Mouse (Mus musculus): ENCODE data around the gene Tlnrd1. TPM values are rescaled to one million over a fixed set of nuclear protein-coding genes. Genes with fewer than 3 reads are reported as not detected.

Gene Tlnrd1
- polyA plus RNA-seq, 1 experiment, result 31.5 TPM

DNA sequence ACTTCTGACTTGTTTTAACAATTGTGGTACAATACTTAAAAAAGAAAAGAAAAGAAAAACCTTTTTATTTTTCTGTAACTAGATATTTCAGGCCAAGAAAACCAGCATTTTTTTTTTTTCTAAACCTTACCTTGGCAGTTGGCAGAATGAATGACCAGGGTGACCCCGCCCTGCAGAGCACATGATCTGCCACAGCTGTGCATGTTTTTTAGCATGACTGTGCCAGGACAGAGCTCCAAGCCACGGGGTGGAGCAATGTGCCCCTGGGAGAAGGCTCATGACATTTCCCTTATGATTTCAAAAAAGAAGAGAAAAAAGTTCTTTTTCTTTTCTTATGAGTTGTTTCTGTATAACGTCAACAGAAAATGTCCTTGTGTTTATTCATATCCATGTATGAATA is 5.3 kb upstream of the Tlnrd1 start:
- TF ChIP-seq MAX (IDR thresholded peaks at IDR 0.05) (no peak), CTCF (IDR thresholded peaks at IDR 0.05; ENCODE audit: control insufficient read depth, insufficient read depth, insufficient read length) (no peak), FOSL1 (IDR thresholded peaks at IDR 0.05; ENCODE audit: insufficient read depth, low read length, poor library complexity, severe bottlenecking) (no peak), MYOD1 (IDR thresholded peaks at IDR 0.05; ENCODE audit: control insufficient read depth, insufficient read length, low read depth) (no peak), USF1 (IDR thresholded peaks at IDR 0.05; ENCODE audit: low read depth) (peak; percentile 77)
- peaks cover 19% of the 10 kb centered on the region for H3K79me3 ChIP-seq (ENCODE audit: low read depth)
- H3K27me3 ChIP-seq (ENCODE audit: control insufficient read depth, insufficient read depth, insufficient read length), result no peaks in the 10 kb centered on the region
- H3K36me3 ChIP-seq (ENCODE audit: control insufficient read depth, insufficient read depth), result peaks cover 1% of the 10 kb centered on the region
- no peak overlapping the region for H3ac ChIP-seq (ENCODE audit: control insufficient read depth, insufficient read length, low read depth)
- H3K4me3 ChIP-seq (ENCODE audit: insufficient read depth, poor library complexity, severe bottlenecking), result no peak overlapping the region
- H3K79me2 ChIP-seq (ENCODE audit: control insufficient read depth, insufficient read depth), result peaks cover 23% of the 10 kb centered on the region

DNA sequence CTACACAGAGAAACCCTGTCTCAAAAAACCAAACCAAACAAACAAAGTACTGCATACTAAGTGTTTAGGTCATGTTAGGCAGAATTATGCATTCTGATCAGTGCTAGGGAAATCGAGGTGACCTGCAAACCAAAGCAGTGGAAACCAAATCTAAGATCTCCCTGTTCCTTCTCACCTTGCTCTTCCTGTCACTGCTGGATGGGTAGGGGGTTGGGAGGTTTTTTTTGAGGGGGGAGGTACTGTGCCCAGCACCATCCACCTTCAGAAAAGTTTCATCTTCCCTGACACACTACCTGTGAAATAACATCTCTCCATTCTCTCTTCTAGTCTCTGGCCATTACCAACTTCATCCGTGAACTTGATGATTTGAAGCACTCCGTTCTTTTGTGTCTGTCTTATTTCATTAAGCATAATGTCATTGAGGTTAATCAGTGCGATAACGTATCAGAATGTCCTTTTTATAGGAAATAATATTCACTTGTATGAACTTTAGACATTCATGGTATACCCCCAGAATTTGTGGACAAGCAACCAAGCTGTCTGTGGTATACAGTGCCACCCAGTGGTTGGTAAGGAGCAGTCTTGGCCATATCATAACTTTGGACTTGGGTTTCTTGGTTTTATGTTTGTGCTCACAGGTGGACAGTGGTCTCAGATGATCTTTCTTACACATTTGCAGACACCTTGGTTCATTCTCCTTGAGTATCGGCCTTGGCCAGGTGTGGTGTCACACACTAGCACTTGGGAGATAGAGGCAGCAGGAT is 2.4 kb upstream of the Tlnrd1 start:
- Histone ChIP-seq H3K79me2 (ENCODE audit: control insufficient read depth, insufficient read depth) (peaks cover 20% of the 10 kb centered on the region), H3K27me3 (ENCODE audit: control insufficient read depth, insufficient read depth, insufficient read length) (no peaks in the 10 kb centered on the region), H3K79me3 (ENCODE audit: low read depth) (peaks cover 15% of the 10 kb centered on the region), H3K4me3 (ENCODE audit: insufficient read depth, poor library complexity, severe bottlenecking) (no peak overlapping the region), H3ac (ENCODE audit: control insufficient read depth, insufficient read length, low read depth) (no peak overlapping the region), H3K36me3 (ENCODE audit: control insufficient read depth, insufficient read depth) (peaks cover 10% of the 10 kb centered on the region)
- no peak for TF ChIP-seq USF1 (IDR thresholded peaks at IDR 0.05; ENCODE audit: low read depth)

DNA sequence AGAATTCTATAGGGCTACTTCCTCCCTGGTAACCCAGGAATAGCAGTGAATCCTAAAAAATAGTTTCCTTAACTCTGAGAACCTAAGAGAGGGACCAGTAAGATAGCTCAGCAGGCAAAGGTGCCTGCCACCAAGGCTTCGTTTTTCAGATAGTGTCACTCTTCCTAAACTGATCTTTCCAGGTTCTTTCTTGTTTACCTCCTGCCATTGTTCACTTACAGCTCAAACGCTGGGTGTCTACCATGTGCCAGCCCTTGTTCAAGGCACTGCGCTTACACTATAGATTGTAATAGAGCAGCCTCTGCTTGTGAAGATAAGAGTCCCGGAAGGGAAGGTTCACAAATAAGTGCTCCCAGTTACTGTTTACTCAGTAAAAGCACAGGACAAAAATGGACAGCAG is 1.7 kb upstream of the Tlnrd1 start:
- Histone ChIP-seq H3K4me3 (ENCODE audit: insufficient read depth, poor library complexity, severe bottlenecking) (no peak overlapping the region), H3K79me3 (ENCODE audit: low read depth) (peaks cover 22% of the 10 kb centered on the region), H3K36me3 (ENCODE audit: control insufficient read depth, insufficient read depth) (peaks cover 16% of the 10 kb centered on the region), H3ac (ENCODE audit: control insufficient read depth, insufficient read length, low read depth) (no peak overlapping the region), H3K27me3 (ENCODE audit: control insufficient read depth, insufficient read depth, insufficient read length) (no peaks in the 10 kb centered on the region), H3K79me2 (ENCODE audit: control insufficient read depth, insufficient read depth) (peaks cover 27% of the 10 kb centered on the region)
- TF ChIP-seq USF1 (IDR thresholded peaks at IDR 0.05; ENCODE audit: low read depth) (no peak), MYOD1 (IDR thresholded peaks at IDR 0.05; ENCODE audit: control insufficient read depth, insufficient read length, low read depth) (no peak), MAX (IDR thresholded peaks at IDR 0.05) (no peak), CEBPB (IDR thresholded peaks at IDR 0.05; ENCODE audit: low read depth) (no peak), FOSL1 (IDR thresholded peaks at IDR 0.05; ENCODE audit: insufficient read depth, low read length, poor library complexity, severe bottlenecking) (no peak), CTCF (IDR thresholded peaks at IDR 0.05; ENCODE audit: control insufficient read depth, insufficient read depth, insufficient read length) (no peak), MYOG (IDR thresholded peaks at IDR 0.05; ENCODE audit: control insufficient read depth, extremely low read depth, insufficient read length) (no peak)

DNA sequence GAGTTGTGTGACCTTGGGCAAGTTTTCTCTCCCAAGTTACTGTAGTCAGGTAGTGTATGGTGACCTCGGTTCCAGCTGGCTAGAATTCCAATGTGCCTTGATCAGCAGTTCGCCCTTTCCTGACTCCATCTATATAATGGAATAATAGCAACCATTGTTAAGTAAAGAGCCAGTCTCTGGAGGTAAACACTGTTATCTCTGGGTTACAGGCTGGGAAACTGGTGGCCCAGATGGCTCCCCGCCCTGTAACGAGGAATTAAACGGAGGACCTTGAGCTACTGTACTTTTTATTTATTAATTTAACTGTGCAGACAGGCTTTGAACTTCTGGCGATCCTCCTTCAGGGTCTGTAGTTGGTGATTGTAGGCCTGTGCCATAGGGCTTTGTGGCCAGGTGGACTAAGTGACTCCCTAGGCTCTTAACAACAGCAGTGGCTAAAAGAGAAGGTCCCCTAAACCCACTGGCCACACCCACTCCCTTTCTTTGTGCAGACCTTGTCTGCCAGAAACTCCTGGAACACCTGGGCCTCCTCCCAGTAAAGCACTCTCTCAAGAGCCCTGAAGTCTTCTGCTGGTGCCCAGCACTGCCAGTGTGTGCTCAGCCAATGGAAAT is 922 bp upstream of the Tlnrd1 start:
- Histone ChIP-seq H3ac (ENCODE audit: control insufficient read depth, insufficient read length, low read depth) (no peak overlapping the region), H3K36me3 (ENCODE audit: control insufficient read depth, insufficient read depth) (peaks cover 19% of the 10 kb centered on the region), H3K4me3 (ENCODE audit: insufficient read depth, poor library complexity, severe bottlenecking) (no peak overlapping the region), H3K79me3 (ENCODE audit: low read depth) (peaks cover 30% of the 10 kb centered on the region), H3K79me2 (ENCODE audit: control insufficient read depth, insufficient read depth) (peaks cover 35% of the 10 kb centered on the region), H3K27me3 (ENCODE audit: control insufficient read depth, insufficient read depth, insufficient read length) (no peaks in the 10 kb centered on the region)
- TF ChIP-seq MAX (IDR thresholded peaks at IDR 0.05) (no peak), FOSL1 (IDR thresholded peaks at IDR 0.05; ENCODE audit: insufficient read depth, low read length, poor library complexity, severe bottlenecking) (no peak), CTCF (IDR thresholded peaks at IDR 0.05; ENCODE audit: control insufficient read depth, insufficient read depth, insufficient read length) (no peak), USF1 (IDR thresholded peaks at IDR 0.05; ENCODE audit: low read depth) (no peak), MYOG (IDR thresholded peaks at IDR 0.05; ENCODE audit: control insufficient read depth, extremely low read depth, insufficient read length) (no peak), MYOD1 (IDR thresholded peaks at IDR 0.05; ENCODE audit: control insufficient read depth, insufficient read length, low read depth) (no peak)

DNA sequence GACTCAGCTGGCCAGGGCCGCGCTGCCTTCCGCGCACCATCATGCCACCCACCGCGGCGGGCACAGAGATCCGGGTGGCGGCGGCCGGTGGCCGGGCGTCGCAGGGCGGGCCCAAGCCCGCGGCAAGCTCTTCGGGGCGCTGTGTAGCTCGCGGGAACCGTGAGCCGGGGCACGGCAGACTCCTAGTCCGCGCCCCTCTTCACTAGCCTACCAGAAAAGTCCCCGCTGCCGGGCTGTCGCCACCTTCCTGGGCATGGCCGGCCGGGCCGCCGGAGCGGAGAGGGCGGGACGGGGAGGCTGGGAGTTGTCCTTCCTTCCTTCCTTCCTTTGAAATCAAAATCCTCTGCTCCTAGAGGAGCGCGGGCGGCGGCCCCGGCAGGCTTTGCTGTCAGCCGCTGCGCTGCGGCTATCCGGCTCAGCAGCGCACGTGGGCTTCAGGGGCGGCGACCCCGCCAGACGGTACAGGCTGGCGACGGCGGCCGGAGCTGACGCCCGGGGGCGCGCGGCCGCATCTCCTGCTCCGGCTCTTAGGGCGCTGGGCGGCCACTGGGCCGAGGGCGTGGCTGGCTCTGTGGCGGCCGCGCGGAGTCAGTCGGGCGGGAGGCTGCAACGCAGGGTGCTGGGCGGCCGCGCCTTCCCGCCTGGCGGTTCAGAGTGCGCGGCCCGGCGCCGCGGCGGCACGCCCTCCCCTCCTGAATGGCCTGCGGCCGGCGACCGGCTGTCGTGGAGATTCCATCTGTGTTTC is 657 bp downstream of the Tlnrd1 start:
- H3ac ChIP-seq (ENCODE audit: control insufficient read depth, insufficient read length, low read depth), result peak overlapping the region; percentile 90

More for the DNA sequence above, 657 bp downstream of the Tlnrd1 start:
- TF ChIP-seq USF1 (IDR thresholded peaks at IDR 0.05; ENCODE audit: low read depth) (no peak), FOSL1 (IDR thresholded peaks at IDR 0.05; ENCODE audit: insufficient read depth, low read length, poor library complexity, severe bottlenecking) (no peak), MAX (IDR thresholded peaks at IDR 0.05) (no peak), MYOG (IDR thresholded peaks at IDR 0.05; ENCODE audit: control insufficient read depth, extremely low read depth, insufficient read length) (no peak), CEBPB (IDR thresholded peaks at IDR 0.05; ENCODE audit: low read depth) (no peak), CTCF (IDR thresholded peaks at IDR 0.05; ENCODE audit: control insufficient read depth, insufficient read depth, insufficient read length) (no peak), MYOD1 (IDR thresholded peaks at IDR 0.05; ENCODE audit: control insufficient read depth, insufficient read length, low read depth) (no peak)
- H3K79me3 ChIP-seq (ENCODE audit: low read depth), result peaks cover 36% of the 10 kb centered on the region
- H3K4me3 ChIP-seq (ENCODE audit: insufficient read depth, poor library complexity, severe bottlenecking), result peak overlapping the region; percentile 53
- H3K27me3 ChIP-seq (ENCODE audit: control insufficient read depth, insufficient read depth, insufficient read length), result no peaks in the 10 kb centered on the region
- peaks cover 19% of the 10 kb centered on the region for H3K36me3 ChIP-seq (ENCODE audit: control insufficient read depth, insufficient read depth)
- H3K79me2 ChIP-seq (ENCODE audit: control insufficient read depth, insufficient read depth), result peaks cover 47% of the 10 kb centered on the region

Measured in C2C12 (cell line).